Mouse (Mus musculus) olfactory bulb, adult 2 months (tissue): ENCODE results near the gene Casp2. TPM values are rescaled to one million over a fixed set of nuclear protein-coding genes. Genes with fewer than 3 reads are reported as not detected.

Experiments
- H3K27ac ChIP-seq: fragments of 200-500 bp; 2 replicates; pipeline ENCODE4 v1.5.1; 2012; ENCODE audit warnings: low read depth, low read length; ENCODE audit not compliant: insufficient read depth
- H3K4me1 ChIP-seq: fragments of 200-500 bp; 2 replicates; pipeline ENCODE4 v1.6.1; 2012; ENCODE audit warnings: low read length; ENCODE audit not compliant: control insufficient read depth, insufficient read depth
- H3K4me3 ChIP-seq: fragments of 200-500 bp; 2 replicates; pipeline ENCODE4 v1.5.1; 2012; ENCODE audit warnings: mild to moderate bottlenecking, low read depth, low read length, moderate library complexity; ENCODE audit not compliant: insufficient read depth
- CTCF ChIP-seq: fragments of 200-500 bp; IDR thresholded peaks from 2 replicates; pipeline ENCODE4 v1.5.1; 2012; ENCODE audit warnings: low read depth, mild to moderate bottlenecking, low read length, moderate library complexity; ENCODE audit not compliant: insufficient read depth
- POLR2A ChIP-seq: fragments of 200-500 bp; IDR thresholded peaks from 2 replicates; pipeline ENCODE4 v1.6.1; 2012; ENCODE audit warnings: mild to moderate bottlenecking, low read depth, low read length, moderate library complexity; ENCODE audit not compliant: insufficient read depth
- WGBS: fragments of 180-500 bp; shearing (Covaris S2); methylation state at CpG from one replicate; pipeline ENCODE4 v1.1.7; 2018; 5-methylcytosine and 5-hydroxymethylcytosine counted together
- polyA plus RNA-seq: library from polyadenylated mRNA; stranded (reverse); fragments of >200 nt; gene quantifications from 2 replicates; pipeline ENCODE4 v1.2.4, GENCODE M21; 2012; ENCODE audit warnings: low replicate concordance; ENCODE audit not compliant: missing spikeins, insufficient read depth, insufficient read length

Casp2 gene
- not detected in 2 replicates for polyA plus RNA-seq

DNA sequence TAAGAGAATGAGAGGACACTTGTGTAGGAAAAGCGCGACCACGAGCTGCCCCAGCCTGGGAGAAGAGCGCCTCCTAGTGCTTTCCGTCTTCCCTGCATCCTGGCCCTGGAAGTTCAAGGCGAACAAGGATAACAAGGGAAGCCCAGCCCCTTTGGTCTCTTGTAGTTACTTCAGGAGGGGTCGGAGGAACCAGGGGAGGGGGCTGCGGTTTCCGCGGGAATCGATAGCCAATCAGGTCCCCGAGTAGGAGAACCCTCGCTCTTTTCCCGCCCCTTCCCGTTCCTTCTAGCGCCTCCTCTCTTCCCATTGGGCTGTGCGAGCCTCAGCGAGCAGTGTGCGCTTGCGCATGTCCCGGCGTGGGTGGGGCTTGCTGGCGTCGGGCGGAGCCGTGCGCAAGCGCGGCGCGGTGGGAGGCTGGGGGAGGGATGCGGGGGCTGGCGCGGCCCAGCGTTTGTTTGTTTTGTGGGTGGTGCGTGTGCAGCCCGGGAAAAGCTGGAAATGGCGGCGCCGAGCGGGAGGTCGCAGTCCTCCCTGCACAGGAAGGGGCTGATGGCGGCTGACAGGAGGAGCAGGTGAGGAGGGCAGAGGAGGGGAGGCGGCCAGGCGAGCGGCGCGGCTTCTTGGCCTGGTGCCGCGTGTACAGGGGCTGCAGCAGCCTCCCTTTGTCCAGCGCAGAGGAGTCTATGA is at the start of gene Casp2:
TSS of gene Casp2 (plus strand) at position 360 of the 687 bp plus-strand sequence.
- under 1% methylated on average over 51 of the region's 51 CpGs for WGBS
- H3K4me1 ChIP-seq = peaks cover 9% of the 10 kb centered on the region; the same call in 1 of the 2 replicates
- H3K27ac ChIP-seq = peak within 1 kb of the TSS; percentile 93
- TF ChIP-seq POLR2A = peak; percentile 61
- TF ChIP-seq CTCF = peak; percentile 93
- H3K4me3 ChIP-seq = peak within 1 kb of the TSS; percentile 95

DNA sequence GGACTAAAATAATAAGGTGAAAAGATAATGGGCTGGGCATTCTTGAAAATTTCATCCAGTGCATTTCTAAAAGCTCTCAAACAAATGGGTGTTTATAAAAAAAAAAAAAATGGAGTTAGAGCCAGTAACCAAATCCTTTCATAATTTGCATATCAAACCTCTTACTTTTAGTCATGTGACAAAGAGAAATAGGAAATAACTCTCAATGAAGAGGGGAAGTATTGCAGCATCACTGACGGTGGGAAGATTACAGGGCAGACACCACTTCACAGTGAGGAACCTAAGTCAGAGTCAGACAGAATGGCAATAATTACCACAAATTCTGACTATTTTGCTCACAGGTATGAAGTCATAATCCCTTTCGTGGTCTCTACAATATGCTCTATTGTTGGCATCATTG is 49.8 kb upstream of the Casp2 start, which contains the start of gene Tas2r144:
TSS of gene Tas2r144 (plus strand) at position 301 of the 400 bp plus-strand sequence.
- Histone ChIP-seq H3K4me3 (no peak within 1 kb of the TSS), H3K27ac (no peak within 1 kb of the TSS), H3K4me1 (no peaks in the 10 kb centered on the region)
- no peak for TF ChIP-seq CTCF
- no peak for TF ChIP-seq POLR2A
- 74% methylated on average over 2 of the region's 2 CpGs for WGBS

DNA sequence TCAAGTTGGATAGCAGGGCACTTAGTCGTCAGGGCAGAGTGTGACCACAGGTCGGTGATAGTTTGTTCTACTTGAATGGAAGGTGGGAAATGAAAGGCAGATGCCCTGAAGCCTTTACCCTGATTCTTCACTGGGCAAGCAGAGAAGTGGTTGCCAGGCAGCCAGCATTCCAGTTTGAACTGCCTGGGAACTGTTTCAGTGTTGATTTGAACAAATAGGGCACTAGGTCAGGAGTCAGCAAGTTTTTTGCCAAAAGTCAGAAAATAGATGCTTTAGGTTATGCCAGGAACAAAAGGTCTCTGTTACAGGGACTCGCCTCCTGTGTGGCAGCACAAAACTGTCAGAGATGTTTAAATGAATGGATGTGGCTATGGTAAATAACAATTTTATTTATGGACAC is 42.5 kb upstream of the Casp2 start:
- Histone ChIP-seq H3K4me1 (no peaks in the 10 kb centered on the region), H3K27ac (no peak overlapping the region), H3K4me3 (no peak overlapping the region)
- TF ChIP-seq CTCF = no peak
- no peak for TF ChIP-seq POLR2A
- 51% methylated on average over 3 of the region's 3 CpGs for WGBS

DNA sequence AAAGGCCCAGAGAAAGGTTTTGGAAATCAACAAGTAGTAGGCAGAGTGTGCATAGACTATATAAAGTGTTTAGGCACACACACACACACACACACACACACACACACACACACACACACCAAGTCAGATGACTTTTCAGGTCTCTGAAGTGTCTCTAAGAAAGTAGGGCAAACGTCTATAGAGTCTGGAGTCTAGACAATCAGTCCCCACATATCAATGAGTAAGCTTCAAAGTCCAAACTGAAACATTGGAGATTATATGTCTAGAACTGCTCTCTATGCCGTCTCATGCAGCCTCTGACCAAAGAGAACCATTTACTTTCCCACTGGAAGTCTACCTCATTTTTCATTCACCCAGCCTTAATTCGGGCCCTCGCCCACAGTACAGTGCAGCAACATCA is 39.7 kb upstream of the Casp2 start:
- no peak overlapping the region for H3K27ac ChIP-seq
- H3K4me1 ChIP-seq = no peaks in the 10 kb centered on the region
- TF ChIP-seq CTCF (no peak), POLR2A (no peak)
- 72% methylated on average over 4 of the region's 4 CpGs for WGBS
- no peak overlapping the region for H3K4me3 ChIP-seq

DNA sequence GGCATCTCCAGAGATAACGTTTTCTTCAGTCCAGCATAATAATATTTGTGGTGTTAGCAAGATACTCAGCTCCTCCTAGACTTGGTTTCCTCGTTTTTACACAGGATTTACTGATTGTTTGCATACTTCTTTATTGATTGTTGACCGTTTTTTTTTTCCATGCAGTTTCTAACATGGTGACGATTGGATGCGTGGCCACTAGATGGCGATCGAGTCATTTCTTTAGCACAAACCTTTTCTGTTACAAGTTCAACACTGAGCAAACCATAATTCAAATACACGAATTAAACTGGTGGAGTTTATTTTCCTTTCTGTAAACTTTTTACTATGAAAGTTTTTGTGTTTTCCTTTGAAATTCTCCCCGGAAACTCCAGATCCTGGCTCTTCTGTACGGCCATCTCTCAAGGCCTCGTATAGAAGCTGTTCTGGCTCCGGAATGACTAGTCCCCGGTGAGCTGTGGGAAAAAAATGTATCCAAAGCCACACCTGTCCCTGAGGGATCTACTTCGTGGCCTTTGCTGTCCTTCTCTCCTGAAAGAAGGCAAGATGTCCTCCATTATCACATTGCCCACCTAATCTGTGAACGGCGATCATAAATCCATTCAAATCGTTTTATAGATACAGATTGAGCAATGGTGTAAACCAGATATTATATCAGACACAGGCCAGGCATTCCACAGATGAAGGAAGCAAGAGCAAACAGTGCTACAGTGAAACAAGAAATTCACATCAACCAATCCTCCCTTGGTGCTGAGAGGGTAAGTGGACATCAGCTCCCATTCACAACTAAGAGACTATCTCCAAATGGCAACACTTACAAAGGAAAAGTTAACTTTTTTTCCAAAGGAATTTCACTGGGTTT is 37.3 kb upstream of the Casp2 start:
- H3K27ac ChIP-seq = no peak overlapping the region

DNA sequence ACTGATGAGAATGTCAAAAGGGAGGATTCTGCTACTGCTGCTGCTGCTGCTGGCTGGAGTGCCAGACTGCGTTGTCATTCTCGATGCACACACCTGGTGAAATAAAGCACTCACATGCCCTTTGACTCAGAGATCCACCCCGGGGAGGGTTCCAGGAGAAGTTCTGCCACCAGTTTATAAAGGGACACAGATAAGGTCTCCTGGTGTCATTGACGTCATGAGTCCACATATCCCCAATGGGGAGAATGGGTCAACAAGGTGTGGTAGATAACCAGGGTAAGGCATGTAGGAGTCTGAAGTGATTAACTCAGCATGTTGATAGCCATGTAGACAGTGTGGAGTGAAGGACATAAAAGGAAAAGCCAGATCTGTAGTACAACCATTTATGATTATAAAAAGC is 35.2 kb upstream of the Casp2 start:
- Histone ChIP-seq H3K4me3 (no peak overlapping the region), H3K4me1 (no peaks in the 10 kb centered on the region), H3K27ac (no peak overlapping the region)
- no peak for TF ChIP-seq POLR2A
- TF ChIP-seq CTCF = no peak
- WGBS = 84% methylated on average over 4 of the region's 4 CpGs

More for the DNA sequence above, 37.3 kb upstream of the Casp2 start:
- TF ChIP-seq POLR2A (no peak), CTCF (no peak)
- Histone ChIP-seq H3K4me3 (no peak overlapping the region), H3K4me1 (no peaks in the 10 kb centered on the region)
- WGBS = 35% methylated on average over 17 of the region's 17 CpGs

DNA sequence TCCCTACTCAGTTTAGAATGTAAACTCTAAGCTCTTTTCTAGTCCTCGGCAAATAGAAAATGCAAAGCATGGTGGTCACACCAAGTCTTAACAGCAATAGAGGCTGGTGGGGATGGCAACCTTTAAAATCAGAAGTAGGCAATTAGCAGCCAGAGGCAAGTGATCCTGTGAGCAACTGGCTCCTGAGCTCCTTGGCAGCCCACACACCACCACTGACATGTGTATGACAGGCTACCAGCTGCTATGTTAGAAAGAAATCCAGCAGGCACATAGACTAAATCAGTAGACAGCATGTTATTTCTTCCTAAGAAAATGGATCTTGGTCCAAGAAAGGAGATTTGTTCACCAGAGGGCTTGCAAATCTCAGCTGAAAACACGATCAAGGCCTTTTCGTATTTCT is 33.6 kb upstream of the Casp2 start:
- no peak overlapping the region for H3K27ac ChIP-seq
- H3K4me3 ChIP-seq = no peak overlapping the region
- no peaks in the 10 kb centered on the region for H3K4me1 ChIP-seq
- 65% methylated on average over 3 of the region's 3 CpGs for WGBS
- TF ChIP-seq CTCF (no peak), POLR2A (no peak)

DNA sequence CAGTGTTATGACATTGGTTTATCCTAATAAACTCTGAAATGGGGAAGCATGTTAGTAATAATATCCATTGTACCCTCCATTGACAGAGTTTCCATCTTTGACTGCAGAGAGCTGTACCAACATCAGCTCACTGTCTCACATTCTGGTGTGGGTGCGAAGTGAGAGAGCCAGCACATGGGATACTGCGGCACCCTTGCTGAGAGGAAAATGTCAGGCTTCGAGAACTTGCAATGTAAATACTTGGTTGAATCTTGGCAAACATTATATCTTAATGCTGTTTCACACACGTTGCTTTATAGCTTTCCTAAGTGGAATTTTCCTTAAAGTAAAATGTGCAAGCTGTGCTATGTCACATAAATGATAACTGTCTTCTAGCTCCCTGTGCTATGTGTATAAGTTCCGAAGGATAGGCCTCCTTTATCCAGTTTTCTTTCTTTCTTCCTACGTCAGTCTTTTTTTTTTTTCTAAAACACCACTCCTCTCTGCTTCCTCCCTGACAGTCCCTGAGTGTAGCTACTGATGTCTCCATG is 27.4 kb upstream of the Casp2 start:
- H3K4me1 ChIP-seq = no peaks in the 10 kb centered on the region
- no peak for TF ChIP-seq POLR2A
- TF ChIP-seq CTCF = no peak
- WGBS = 76% methylated on average over 6 of the region's 6 CpGs
- no peak overlapping the region for H3K27ac ChIP-seq
- H3K4me3 ChIP-seq = no peak overlapping the region
